Mouse (Mus musculus) layer of hippocampus, postnatal 10 days (tissue): Measurements from ENCODE around the gene Spata5. TPM values are rescaled to one million over a fixed set of nuclear protein-coding genes. Genes with fewer than 3 reads are reported as not detected.

Experiments used
- DNase-seq, 2 experiments: peaks; one replicate each; pipeline ENCODE4 v3.0.0; 2021; ENCODE audit warnings: low spot score in 2 of 2
- total RNA-seq, 2 experiments: library from RNA; stranded (reverse); gene quantifications; 2 replicates each; pipeline ENCODE4 v1.2.3; 2021

The Spata5 gene
- total RNA-seq, 2 experiments from 2014 or later, result 20.0 to 25.6 TPM

GRCm38 (mm10) chr3:37420072-37420471 lies 376 bp downstream of the Spata5 start, which contains the start of gene Nudt6:
TSS of gene Nudt6 (minus strand) at chr3:37420211.
- peak; percentile 93 to 95 for DNase-seq

- DNase-seq, result peak in 1 of 2 experiments; percentile 40
Observed at GRCm38 (mm10) chr3:37420641-37421040, 945 bp downstream of the Spata5 start.

GRCm38 (mm10) chr3:37421179-37421578 lies 1.5 kb downstream of the Spata5 start:
- no peak for DNase-seq

- DNase-seq, result no peak
Observed at GRCm38 (mm10) chr3:37426069-37426468, 6.4 kb downstream of the Spata5 start.

- DNase-seq, result no peak
Observed at GRCm38 (mm10) chr3:37430359-37430758, 10.7 kb downstream of the Spata5 start.

- no peak for DNase-seq
Observed at GRCm38 (mm10) chr3:37439770-37440169, 20.1 kb downstream of the Spata5 start.

- DNase-seq, result no peak
Observed at GRCm38 (mm10) chr3:37443409-37443808, 23.7 kb downstream of the Spata5 start.

GRCm38 (mm10) chr3:37455992-37456391 lies 36.3 kb downstream of the Spata5 start:
- no peak for DNase-seq

- DNase-seq, result peak in 1 of 2 experiments; percentile 11
Observed at GRCm38 (mm10) chr3:37468170-37468569, 48.5 kb downstream of the Spata5 start.

- DNase-seq, result no peak
Observed at GRCm38 (mm10) chr3:37469353-37469752, 49.7 kb downstream of the Spata5 start.

GRCm38 (mm10) chr3:37470867-37471266 lies 51.2 kb downstream of the Spata5 start:
- no peak for DNase-seq

GRCm38 (mm10) chr3:37472461-37472860 lies 52.8 kb downstream of the Spata5 start:
- peak; percentile 8 to 32 for DNase-seq

- DNase-seq, result no peak
Observed at GRCm38 (mm10) chr3:37476485-37476884, 56.8 kb downstream of the Spata5 start.

GRCm38 (mm10) chr3:37477438-37478188 lies 57.9 kb downstream of the Spata5 start:
- DNase-seq, result no peak

- no peak for DNase-seq
Observed at GRCm38 (mm10) chr3:37479771-37480170, 60.1 kb downstream of the Spata5 start.

GRCm38 (mm10) chr3:37481295-37481694 lies 61.6 kb downstream of the Spata5 start:
- no peak for DNase-seq

GRCm38 (mm10) chr3:37482720-37483119 lies 63.0 kb downstream of the Spata5 start:
- DNase-seq, result no peak

GRCm38 (mm10) chr3:37483709-37484265 lies 64.1 kb downstream of the Spata5 start:
- DNase-seq, result no peak

GRCm38 (mm10) chr3:37487639-37488038 lies 67.9 kb downstream of the Spata5 start:
- no peak for DNase-seq

GRCm38 (mm10) chr3:37488173-37488572 lies 68.5 kb downstream of the Spata5 start:
- no peak for DNase-seq

- DNase-seq, result no peak
Observed at GRCm38 (mm10) chr3:37490025-37490424, 70.3 kb downstream of the Spata5 start.

GRCm38 (mm10) chr3:37500939-37501338 lies 81.2 kb downstream of the Spata5 start:
- DNase-seq, result no peak

- DNase-seq, result no peak
Observed at GRCm38 (mm10) chr3:37502552-37502951, 82.9 kb downstream of the Spata5 start.
